Mouse (Mus musculus) embryonic facial prominence, embryonic 14.5 days (tissue): ENCODE results near the gene Rbm15. TPM values are rescaled to one million over a fixed set of nuclear protein-coding genes. Genes with fewer than 3 reads are reported as not detected.
A peak's percentile ranks its signal among the peaks of the same experiment; 100 is the strongest.

Source experiments
- ATAC-seq: fragments of 200-750 bp; cut with Nextera tagmentation; 2 replicates; pipeline ENCODE4 v1.8.0; 2017; ENCODE audit warnings: low read depth, moderate number of reproducible peaks, moderate TSS enrichment
- DNase-seq: peaks from one replicate; pipeline ENCODE4 v3.0.0-alpha.2; 2015; ENCODE audit warnings: low spot score
- H3K27ac ChIP-seq: fragments of 300-500 bp; sonication (generic); replicated peaks from 2 replicates; pipeline ENCODE4 v1.5.1; 2014; ENCODE audit warnings: low read depth, mild to moderate bottlenecking, low read length, moderate library complexity
- H3K27me3 ChIP-seq: fragments of 300-500 bp; sonication (generic); replicated peaks from 2 replicates; pipeline ENCODE4 v1.6.1; 2014; ENCODE audit warnings: low read length; ENCODE audit not compliant: control insufficient read depth, insufficient read depth
- H3K36me3 ChIP-seq: fragments of 300-500 bp; sonication (generic); 2 replicates; pipeline ENCODE4 v1.6.1; 2014; ENCODE audit warnings: low read length, mixed read lengths; ENCODE audit not compliant: control insufficient read depth, insufficient read depth
- H3K4me1 ChIP-seq: fragments of 300-500 bp; sonication (generic); 2 replicates; pipeline ENCODE4 v1.6.1; 2014; ENCODE audit warnings: antibody characterized with exemption, low read length; ENCODE audit not compliant: control insufficient read depth, insufficient read depth
- H3K4me2 ChIP-seq: fragments of 300-500 bp; sonication (generic); 2 replicates; pipeline ENCODE4 v1.6.1; 2014; ENCODE audit warnings: low read depth, mild to moderate bottlenecking, low read length, moderate library complexity, mixed read lengths
- H3K4me3 ChIP-seq: fragments of 300-500 bp; sonication (generic); 2 replicates; pipeline ENCODE4 v1.5.1; 2014; ENCODE audit warnings: low read depth, mild to moderate bottlenecking, low read length
- H3K9ac ChIP-seq: fragments of 300-500 bp; sonication (generic); 2 replicates; pipeline ENCODE4 v1.6.1; 2014; ENCODE audit warnings: low read depth, mild to moderate bottlenecking, low read length, moderate library complexity, mixed read lengths
- H3K9me3 ChIP-seq: fragments of 300-500 bp; sonication (generic); 2 replicates; pipeline ENCODE4 v1.6.1; 2016; ENCODE audit warnings: low read length; ENCODE audit not compliant: control insufficient read depth
- WGBS: fragments of 180-500 bp; shearing (Covaris S2); extraction: QIAGEN DNeasy Blood & Tissue Kit; methylation state at CpG from one replicate; pipeline ENCODE4 v1.1.7; 2014; 5-methylcytosine and 5-hydroxymethylcytosine counted together
- polyA plus RNA-seq: library from polyadenylated mRNA; unstranded; fragments of >200 nt; fragmentation: Nextera tagmentation; extraction: Ambion mirVana; gene quantifications from 2 replicates; pipeline ENCODE4 v1.2.1, GENCODE M21; 2014

Rbm15 gene
- polyA plus RNA-seq, 1 experiment from 2014 or later = 13.7 TPM

GRCm38 (mm10) chr3:107360341-107360740, 26.9 kb upstream of the Rbm15 start:
- H3K4me1 ChIP-seq = peaks cover 3% of the 10 kb centered on the region; the same call in 1 of the 2 replicates
- H3K4me3 ChIP-seq = no peak overlapping the region
- no peaks in the 10 kb centered on the region for H3K9me3 ChIP-seq
- no peaks in the 10 kb centered on the region for H3K27me3 ChIP-seq
- H3K4me2 ChIP-seq = no peak overlapping the region
- DNase-seq = no peak
- no peak overlapping the region for H3K9ac ChIP-seq
- H3K36me3 ChIP-seq = no peaks in the 10 kb centered on the region
- no peak for ATAC-seq
- no peak overlapping the region for H3K27ac ChIP-seq
- WGBS = 42% methylated on average over 4 of the region's 4 CpGs

GRCm38 (mm10) chr3:107357700-107358234, 24.3 kb upstream of the Rbm15 start:
- Histone ChIP-seq H3K9ac (no peak overlapping the region), H3K27ac (no peak overlapping the region), H3K36me3 (no peaks in the 10 kb centered on the region), H3K27me3 (no peaks in the 10 kb centered on the region), H3K4me1 (peaks cover 3% of the 10 kb centered on the region; the same call in 1 of the 2 replicates), H3K9me3 (no peaks in the 10 kb centered on the region), H3K4me3 (no peak overlapping the region), H3K4me2 (no peak overlapping the region)
- WGBS = 52% methylated on average over 3 of the region's 3 CpGs
- no peak for ATAC-seq
- no peak for DNase-seq

- H3K4me3 ChIP-seq = no peak overlapping the region
These were observed 23.5 kb upstream of the Rbm15 start for GRCm38 (mm10) chr3:107356964-107357441.

GRCm38 (mm10) chr3:107355618-107356260, 22.3 kb upstream of the Rbm15 start:
- DNase-seq (no peak), ATAC-seq (no peak)
- Histone ChIP-seq H3K27me3 (no peaks in the 10 kb centered on the region), H3K4me2 (no peak overlapping the region), H3K4me3 (no peak overlapping the region), H3K9ac (no peak overlapping the region), H3K27ac (no peak overlapping the region), H3K9me3 (no peaks in the 10 kb centered on the region), H3K4me1 (no peaks in the 10 kb centered on the region; the same call in 1 of the 2 replicates), H3K36me3 (no peaks in the 10 kb centered on the region)
- 88% methylated on average over 5 of the region's 6 CpGs for WGBS

More at GRCm38 (mm10) chr3:107356964-107357441, 23.5 kb upstream of the Rbm15 start:
- Histone ChIP-seq H3K4me2 (peak overlapping the region; percentile 43), H3K4me1 (peaks cover 3% of the 10 kb centered on the region; the same call in 1 of the 2 replicates), H3K9me3 (no peaks in the 10 kb centered on the region), H3K9ac (peak overlapping the region; percentile 58; the same call in 1 of the 2 replicates), H3K36me3 (no peaks in the 10 kb centered on the region), H3K27me3 (no peaks in the 10 kb centered on the region), H3K27ac (no peak overlapping the region)
- DNase-seq = peak; percentile 76
- peak; percentile 94 for ATAC-seq
- WGBS = 1% methylated on average over 8 of the region's 11 CpGs

- DNase-seq = no peak
- no peak for ATAC-seq
- no peak overlapping the region for H3K4me2 ChIP-seq
- 47% methylated on average over 3 of the region's 3 CpGs for WGBS
- H3K4me3 ChIP-seq = no peak overlapping the region
- no peaks in the 10 kb centered on the region for H3K4me1 ChIP-seq
- H3K9ac ChIP-seq = no peak overlapping the region
- H3K27me3 ChIP-seq = no peaks in the 10 kb centered on the region
- H3K9me3 ChIP-seq = no peaks in the 10 kb centered on the region
- H3K36me3 ChIP-seq = no peaks in the 10 kb centered on the region
- no peak overlapping the region for H3K27ac ChIP-seq
These were observed 18.2 kb upstream of the Rbm15 start for GRCm38 (mm10) chr3:107351706-107352105.

- H3K9me3 ChIP-seq = no peaks in the 10 kb centered on the region
- no peak overlapping the region for H3K27ac ChIP-seq
- H3K9ac ChIP-seq = no peak overlapping the region
- no peak overlapping the region for H3K4me3 ChIP-seq
- H3K27me3 ChIP-seq = no peaks in the 10 kb centered on the region
- DNase-seq (peak; percentile 56), ATAC-seq (peak; percentile 67; the same call in 1 of the 2 replicates)
- no peaks in the 10 kb centered on the region for H3K4me1 ChIP-seq
- H3K4me2 ChIP-seq = no peak overlapping the region
- WGBS = 81% methylated on average over 3 of the region's 3 CpGs
- no peaks in the 10 kb centered on the region for H3K36me3 ChIP-seq
These were observed 15.5 kb upstream of the Rbm15 start for GRCm38 (mm10) chr3:107349006-107349405.

- H3K9me3 ChIP-seq = no peaks in the 10 kb centered on the region
- no peak overlapping the region for H3K27ac ChIP-seq
- no peak for ATAC-seq
- no peak overlapping the region for H3K4me2 ChIP-seq
- H3K27me3 ChIP-seq = no peaks in the 10 kb centered on the region
- no peak for DNase-seq
- no peak overlapping the region for H3K9ac ChIP-seq
- H3K4me1 ChIP-seq = no peaks in the 10 kb centered on the region
- H3K36me3 ChIP-seq = no peaks in the 10 kb centered on the region
- 46% methylated on average over 3 of the region's 3 CpGs for WGBS
- no peak overlapping the region for H3K4me3 ChIP-seq
These were observed 11.7 kb upstream of the Rbm15 start for GRCm38 (mm10) chr3:107345033-107345725.

GRCm38 (mm10) chr3:107343971-107344370, 10.5 kb upstream of the Rbm15 start:
- Histone ChIP-seq H3K27me3 (no peaks in the 10 kb centered on the region), H3K36me3 (no peaks in the 10 kb centered on the region), H3K9me3 (no peaks in the 10 kb centered on the region), H3K27ac (no peak overlapping the region), H3K9ac (no peak overlapping the region), H3K4me3 (no peak overlapping the region), H3K4me2 (no peak overlapping the region), H3K4me1 (no peaks in the 10 kb centered on the region)
- no peak for DNase-seq
- ATAC-seq = no peak
- WGBS = 52% methylated on average over 3 of the region's 3 CpGs
